Mouse (Mus musculus): ENCODE data around the gene Spag9. TPM values are rescaled to one million over a fixed set of nuclear protein-coding genes. Genes with fewer than 3 reads are reported as not detected.
A peak's percentile ranks its signal among the peaks of the same experiment; 100 is the strongest.
"Not testable (repeated sequence)": the region's sequence is repeated elsewhere in the genome, so short reads cannot be mapped to it uniquely, and the experiment has no call there.

The Spag9 gene
- polyA plus RNA-seq, 1 experiment from 2014 or later, result 89.6 TPM

DNA sequence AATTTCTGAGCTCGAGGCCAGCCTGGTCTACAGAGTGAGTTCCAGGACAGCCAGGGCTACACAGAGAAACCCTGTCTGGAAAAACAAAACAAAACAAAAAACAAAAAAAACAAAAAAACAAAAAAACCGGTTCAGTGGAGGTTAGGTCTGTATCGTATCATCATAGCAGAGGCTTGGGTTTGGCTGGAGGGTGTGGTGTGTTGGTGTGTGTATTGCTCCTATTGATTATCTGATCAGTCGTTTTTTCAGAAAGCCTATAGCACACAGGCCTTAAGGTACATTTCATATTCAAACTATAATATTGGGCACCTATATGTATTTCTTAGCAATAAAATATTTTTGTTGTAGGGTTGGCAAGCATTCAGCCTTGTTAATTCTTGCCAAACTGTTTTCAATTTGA is 36.2 kb downstream of the Spag9 start:
- WGBS, result 89% methylated on average over 4 of the region's 4 CpGs
- no peak for DNase-seq (ENCODE audit: low spot score)

DNA sequence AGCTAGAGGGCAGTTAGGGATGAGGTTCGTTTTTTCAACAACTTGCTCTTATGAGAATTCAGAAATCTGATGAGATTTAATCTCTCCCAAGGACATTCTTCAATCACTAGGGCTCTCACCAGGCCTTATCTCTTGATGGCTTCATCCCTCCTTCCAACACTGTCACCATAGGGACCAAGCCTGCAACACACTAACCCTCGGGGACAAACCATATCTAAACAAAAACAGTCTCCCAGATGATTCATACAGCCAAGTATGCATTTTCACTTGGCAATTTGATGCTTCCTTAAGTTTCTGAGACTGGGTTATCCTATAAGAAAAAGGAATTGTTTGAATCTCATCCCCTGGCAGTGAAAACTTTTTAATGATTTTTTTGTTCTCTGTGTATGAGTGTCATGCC is 37.1 kb downstream of the Spag9 start:
- Histone ChIP-seq H3K27me3 (replicated peaks; ENCODE audit: control insufficient read depth, insufficient read depth, low read length) (no peaks in the 10 kb centered on the region), H3K4me1 (ENCODE audit: control insufficient read depth, insufficient read depth, low read length) (no peaks in the 10 kb centered on the region), H3K4me3 (ENCODE audit: low read depth, low read length) (no peak overlapping the region), H3K9me3 (replicated peaks; ENCODE audit: control insufficient read depth, low read length) (no peaks in the 10 kb centered on the region), H3K9ac (ENCODE audit: low read length) (no peak overlapping the region), H3K36me3 (ENCODE audit: control insufficient read depth, insufficient read depth, low read length) (no peaks in the 10 kb centered on the region), H3K4me2 (ENCODE audit: low read length) (no peak overlapping the region), H3K27ac (ENCODE audit: low read depth, low read length) (no peak overlapping the region)
- DNase-seq (ENCODE audit: low spot score) (no peak), ATAC-seq (no peak)
- WGBS, result 66% methylated on average over 2 of the region's 2 CpGs

More for the DNA sequence above, 36.2 kb downstream of the Spag9 start:
- Histone ChIP-seq H3K36me3 (ENCODE audit: control insufficient read depth, insufficient read depth, low read length) (no peaks in the 10 kb centered on the region), H3K4me2 (ENCODE audit: low read length) (no peak overlapping the region), H3K9ac (ENCODE audit: low read length) (no peak overlapping the region), H3K4me3 (ENCODE audit: low read depth, low read length) (no peak overlapping the region), H3K4me1 (ENCODE audit: control insufficient read depth, insufficient read depth, low read length) (no peaks in the 10 kb centered on the region), H3K9me3 (replicated peaks; ENCODE audit: control insufficient read depth, low read length) (no peaks in the 10 kb centered on the region), H3K27ac (ENCODE audit: low read depth, low read length) (no peak overlapping the region), H3K27me3 (replicated peaks; ENCODE audit: control insufficient read depth, insufficient read depth, low read length) (no peaks in the 10 kb centered on the region)
- ATAC-seq, result no peak

DNA sequence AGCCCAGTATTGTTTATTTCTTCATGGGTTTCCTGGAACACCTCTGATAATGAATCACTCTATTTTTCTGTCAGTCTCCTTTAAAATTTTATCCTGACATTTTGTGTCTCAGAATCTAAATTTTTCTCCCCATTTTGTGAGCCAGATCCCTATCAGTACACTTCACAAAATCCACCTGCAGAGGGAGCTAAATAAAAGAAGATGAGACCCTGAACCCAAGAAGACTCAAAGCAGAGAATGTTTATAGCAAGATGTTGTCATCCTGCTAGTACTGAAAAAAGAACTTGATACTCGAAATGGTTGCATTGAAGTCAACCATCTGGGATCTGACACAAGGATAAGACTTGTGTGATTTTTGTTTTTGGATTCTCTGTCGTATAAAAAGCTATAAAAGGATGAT is 40.1 kb downstream of the Spag9 start:
- DNase-seq (ENCODE audit: low spot score) (peak; percentile 85), ATAC-seq (0 out of 2 replicates have a peak, but pooled peaks have one; percentile 58)
- Histone ChIP-seq H3K9ac (ENCODE audit: low read length) (no peak overlapping the region), H3K27ac (ENCODE audit: low read depth, low read length) (no peak overlapping the region), H3K27me3 (replicated peaks; ENCODE audit: control insufficient read depth, insufficient read depth, low read length) (no peaks in the 10 kb centered on the region), H3K36me3 (ENCODE audit: control insufficient read depth, insufficient read depth, low read length) (no peaks in the 10 kb centered on the region), H3K4me2 (ENCODE audit: low read length) (no peak overlapping the region), H3K9me3 (replicated peaks; ENCODE audit: control insufficient read depth, low read length) (no peaks in the 10 kb centered on the region), H3K4me1 (ENCODE audit: control insufficient read depth, insufficient read depth, low read length) (peaks cover 4% of the 10 kb centered on the region; the same call in 1 of the 2 replicates), H3K4me3 (ENCODE audit: low read depth, low read length) (no peak overlapping the region)
- 30% methylated on average over 2 of the region's 2 CpGs for WGBS

DNA sequence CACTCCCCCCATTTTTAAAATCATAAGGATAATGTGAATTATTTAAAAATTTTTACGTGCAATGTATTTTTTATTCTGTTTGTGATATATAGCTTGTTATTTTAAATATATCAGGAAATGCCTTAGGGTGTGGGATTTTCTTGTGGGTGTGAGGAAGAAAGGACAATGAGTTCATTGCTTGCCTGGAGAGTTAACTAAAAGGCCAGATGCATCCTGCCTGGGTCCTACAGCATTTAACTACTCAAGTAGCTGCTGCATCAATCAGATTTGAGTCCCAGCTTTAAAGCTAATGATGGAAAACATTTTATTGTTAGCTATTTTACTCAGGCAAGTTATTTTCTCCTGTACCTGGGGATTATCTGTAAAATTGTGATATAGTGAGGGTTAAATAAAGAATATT is 45.6 kb downstream of the Spag9 start:
- H3K4me3 ChIP-seq (ENCODE audit: low read depth, low read length), result no peak overlapping the region
- H3K27me3 ChIP-seq (replicated peaks; ENCODE audit: control insufficient read depth, insufficient read depth, low read length), result no peaks in the 10 kb centered on the region
- H3K9me3 ChIP-seq (replicated peaks; ENCODE audit: control insufficient read depth, low read length), result no peaks in the 10 kb centered on the region
- no peak for DNase-seq (ENCODE audit: low spot score)
- H3K27ac ChIP-seq (ENCODE audit: low read depth, low read length), result no peak overlapping the region
- no peak overlapping the region for H3K9ac ChIP-seq (ENCODE audit: low read length)
- no peaks in the 10 kb centered on the region for H3K36me3 ChIP-seq (ENCODE audit: control insufficient read depth, insufficient read depth, low read length)
- ATAC-seq, result no peak
- peaks cover 9% of the 10 kb centered on the region; the same call in 1 of the 2 replicates for H3K4me1 ChIP-seq (ENCODE audit: control insufficient read depth, insufficient read depth, low read length)
- WGBS, result 88% methylated on average over 1 of the region's 1 CpGs
- no peak overlapping the region for H3K4me2 ChIP-seq (ENCODE audit: low read length)

DNA sequence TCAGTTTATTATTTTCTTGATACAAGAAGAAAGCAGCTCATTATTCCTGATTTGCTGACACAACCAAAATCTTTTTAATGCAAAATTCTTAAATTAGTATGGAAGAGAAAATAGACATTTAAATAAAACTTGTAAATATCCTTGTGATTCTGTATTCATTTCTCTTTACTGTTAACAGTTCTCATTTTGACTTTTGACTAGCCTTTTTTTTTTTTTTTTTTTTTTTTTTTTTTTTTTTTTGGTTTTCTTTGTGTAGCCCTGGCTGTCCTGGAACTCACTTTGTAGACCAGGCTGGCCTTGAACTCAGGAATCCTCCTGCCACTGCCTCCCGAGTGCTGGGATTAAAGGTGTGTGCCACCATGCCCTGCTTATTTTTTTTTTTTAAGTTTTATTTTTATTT is 46.4 kb downstream of the Spag9 start:
- not testable (repeated sequence) for ATAC-seq; DNase-seq (ENCODE audit: low spot score); H3K9me3 ChIP-seq (replicated peaks; ENCODE audit: control insufficient read depth, low read length); H3K4me3 ChIP-seq (ENCODE audit: low read depth, low read length); H3K4me2 ChIP-seq (ENCODE audit: low read length); H3K36me3 ChIP-seq (ENCODE audit: control insufficient read depth, insufficient read depth, low read length); H3K27ac ChIP-seq (ENCODE audit: low read depth, low read length); H3K9ac ChIP-seq (ENCODE audit: low read length); H3K27me3 ChIP-seq (replicated peaks; ENCODE audit: control insufficient read depth, insufficient read depth, low read length)
- peaks cover 15% of the 10 kb centered on the region for H3K4me1 ChIP-seq (ENCODE audit: control insufficient read depth, insufficient read depth, low read length)
- WGBS, result 85% methylated on average over 1 of the region's 1 CpGs

DNA sequence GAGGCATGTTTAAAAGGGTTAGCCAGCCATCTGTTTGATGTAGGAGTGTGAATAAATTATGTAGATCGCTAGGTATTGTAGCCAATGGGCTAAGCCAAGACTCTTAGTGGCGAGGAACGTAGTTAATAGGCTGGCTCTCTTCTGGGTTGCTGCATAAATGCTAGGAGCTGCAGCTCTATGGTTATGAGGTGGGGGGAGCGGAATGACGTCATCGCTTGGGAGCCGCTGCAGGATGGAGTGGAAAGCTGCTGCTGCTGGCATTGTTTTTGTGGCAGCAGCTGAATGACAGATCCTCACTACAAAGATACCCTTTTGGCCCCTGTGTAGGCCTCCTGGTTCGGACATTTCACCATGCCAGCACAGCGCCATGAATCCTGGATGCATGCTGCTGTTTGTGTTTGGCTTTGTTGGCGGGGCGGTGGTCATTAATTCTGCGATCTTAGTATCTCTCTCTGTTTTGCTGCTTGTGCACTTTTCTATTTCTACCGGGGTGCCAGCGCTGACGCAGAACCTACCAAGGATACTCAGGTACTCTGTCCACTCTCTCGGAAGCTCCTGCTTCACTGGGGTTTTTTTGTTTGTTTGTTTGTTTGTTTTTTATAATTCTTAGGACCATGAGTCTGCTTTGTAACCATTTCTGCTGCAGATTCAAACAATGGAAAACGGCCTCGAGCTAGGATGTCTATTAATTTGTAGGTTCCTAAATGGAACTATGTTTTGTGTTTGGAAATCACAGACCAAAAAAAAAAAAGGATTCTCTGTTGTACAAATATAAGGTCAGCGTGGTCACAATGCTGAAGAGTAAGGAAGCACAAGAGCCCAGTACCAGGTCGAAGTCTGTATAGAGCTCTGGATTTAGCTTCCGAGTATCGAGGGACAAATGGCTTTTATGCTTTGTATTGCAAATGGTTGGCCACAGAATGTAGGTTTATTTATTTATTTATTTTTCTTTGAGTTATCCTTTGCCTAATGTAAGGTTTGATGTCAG is 48.4 kb downstream of the Spag9 start:
- H3K9ac ChIP-seq (ENCODE audit: low read length), result peak overlapping the region; percentile 90
- peaks cover 22% of the 10 kb centered on the region for H3K4me1 ChIP-seq (ENCODE audit: control insufficient read depth, insufficient read depth, low read length)
- no peaks in the 10 kb centered on the region for H3K9me3 ChIP-seq (replicated peaks; ENCODE audit: control insufficient read depth, low read length)
- H3K27me3 ChIP-seq (replicated peaks; ENCODE audit: control insufficient read depth, insufficient read depth, low read length), result no peaks in the 10 kb centered on the region
- H3K4me2 ChIP-seq (ENCODE audit: low read length), result peak overlapping the region; percentile 68
- ATAC-seq, result peak; percentile 99
- peak; percentile 100 for DNase-seq (ENCODE audit: low spot score)
- peak overlapping the region; percentile 98 for H3K27ac ChIP-seq (ENCODE audit: low read depth, low read length)
- under 1% methylated on average over 22 of the region's 22 CpGs for WGBS
- peak overlapping the region; percentile 47 for H3K4me3 ChIP-seq (ENCODE audit: low read depth, low read length)
- peaks cover 10% of the 10 kb centered on the region for H3K36me3 ChIP-seq (ENCODE audit: control insufficient read depth, insufficient read depth, low read length)

DNA sequence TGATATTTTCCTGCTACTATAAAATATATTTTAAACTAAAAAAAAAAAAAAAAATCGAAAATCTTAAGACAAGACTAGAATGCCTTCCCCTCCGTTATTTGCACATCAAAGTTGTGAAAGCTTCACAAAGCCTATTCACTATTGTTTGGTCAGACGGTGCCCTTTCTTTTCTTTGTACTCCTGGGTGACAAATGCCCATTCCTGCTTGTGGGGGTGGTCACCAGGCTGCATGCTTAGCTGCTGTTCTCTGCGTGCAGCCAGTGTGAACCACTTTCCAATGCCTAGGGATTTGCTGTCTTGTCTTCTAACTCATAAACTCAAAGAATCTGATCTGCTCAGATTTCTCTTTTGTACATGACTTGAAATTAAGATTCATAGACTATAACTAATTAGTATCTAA is 49.1 kb downstream of the Spag9 start:
- Histone ChIP-seq H3K9me3 (replicated peaks; ENCODE audit: control insufficient read depth, low read length) (no peaks in the 10 kb centered on the region), H3K4me3 (ENCODE audit: low read depth, low read length) (peak overlapping the region; percentile 47), H3K9ac (ENCODE audit: low read length) (peak overlapping the region; percentile 90), H3K36me3 (ENCODE audit: control insufficient read depth, insufficient read depth, low read length) (peaks cover 15% of the 10 kb centered on the region), H3K27ac (ENCODE audit: low read depth, low read length) (peak overlapping the region; percentile 98), H3K4me1 (ENCODE audit: control insufficient read depth, insufficient read depth, low read length) (peaks cover 22% of the 10 kb centered on the region), H3K27me3 (replicated peaks; ENCODE audit: control insufficient read depth, insufficient read depth, low read length) (no peaks in the 10 kb centered on the region), H3K4me2 (ENCODE audit: low read length) (peak overlapping the region; percentile 68)
- peak; percentile 88 for DNase-seq (ENCODE audit: low spot score)
- 1% methylated on average over 4 of the region's 4 CpGs for WGBS
- ATAC-seq, result peak; percentile 38

DNA sequence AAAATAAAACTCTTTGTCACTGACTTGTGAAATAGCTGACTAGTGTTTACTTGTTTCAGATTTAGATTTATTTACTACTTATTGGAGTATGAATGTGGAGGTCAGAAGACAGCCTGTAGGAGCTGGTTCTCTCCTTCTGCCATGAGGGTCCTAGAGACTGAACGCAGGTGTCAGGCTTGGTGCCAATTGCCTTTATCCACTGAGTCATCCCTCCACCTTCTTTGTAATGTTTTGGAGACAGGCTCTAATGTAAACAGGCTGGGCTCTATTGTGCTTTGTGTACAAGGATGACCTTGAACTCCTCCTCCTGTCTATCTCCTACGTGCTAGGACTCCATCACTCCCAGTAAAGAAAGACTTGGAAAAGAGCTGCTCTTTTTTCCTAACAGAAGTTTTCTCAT is 51.4 kb downstream of the Spag9 start:
- Histone ChIP-seq H3K9ac (ENCODE audit: low read length) (peak overlapping the region; percentile 40; the same call in 1 of the 2 replicates), H3K9me3 (replicated peaks; ENCODE audit: control insufficient read depth, low read length) (no peaks in the 10 kb centered on the region), H3K4me2 (ENCODE audit: low read length) (peak overlapping the region; percentile 68), H3K27me3 (replicated peaks; ENCODE audit: control insufficient read depth, insufficient read depth, low read length) (no peaks in the 10 kb centered on the region), H3K4me1 (ENCODE audit: control insufficient read depth, insufficient read depth, low read length) (peaks cover 16% of the 10 kb centered on the region; the same call in 1 of the 2 replicates), H3K36me3 (ENCODE audit: control insufficient read depth, insufficient read depth, low read length) (peaks cover 35% of the 10 kb centered on the region), H3K27ac (ENCODE audit: low read depth, low read length) (no peak overlapping the region), H3K4me3 (ENCODE audit: low read depth, low read length) (peak overlapping the region; percentile 47)
- DNase-seq (ENCODE audit: low spot score) (peak; percentile 30), ATAC-seq (no peak)
- 15% methylated on average over 2 of the region's 2 CpGs for WGBS

DNA sequence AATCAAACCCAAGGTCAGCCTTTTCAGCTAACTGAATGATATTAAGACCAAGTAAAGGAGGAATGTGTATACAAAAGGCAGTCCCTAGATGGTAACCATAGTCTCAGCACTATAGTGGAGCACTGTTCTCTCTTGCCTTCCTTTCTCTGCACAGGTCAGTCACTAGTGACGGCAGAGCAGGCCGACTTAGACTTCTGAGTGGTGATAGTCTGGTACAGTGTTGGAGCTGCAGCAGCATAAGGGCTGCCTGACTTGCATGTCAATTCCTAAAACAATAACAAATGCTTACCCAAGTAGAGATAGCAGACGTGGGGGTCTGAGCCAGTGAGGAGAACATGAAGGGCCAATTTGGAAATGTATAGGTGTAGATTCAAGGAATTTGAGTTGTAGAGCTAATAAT is 58.3 kb downstream of the Spag9 start:
- Histone ChIP-seq H3K4me1 (ENCODE audit: control insufficient read depth, insufficient read depth, low read length) (peaks cover 10% of the 10 kb centered on the region), H3K36me3 (ENCODE audit: control insufficient read depth, insufficient read depth, low read length) (peaks cover 75% of the 10 kb centered on the region), H3K4me2 (ENCODE audit: low read length) (no peak overlapping the region), H3K4me3 (ENCODE audit: low read depth, low read length) (no peak overlapping the region), H3K27ac (ENCODE audit: low read depth, low read length) (peak overlapping the region; percentile 48; the same call in 1 of the 2 replicates), H3K27me3 (replicated peaks; ENCODE audit: control insufficient read depth, insufficient read depth, low read length) (no peaks in the 10 kb centered on the region), H3K9ac (ENCODE audit: low read length) (no peak overlapping the region), H3K9me3 (replicated peaks; ENCODE audit: control insufficient read depth, low read length) (no peaks in the 10 kb centered on the region)
- 52% methylated on average over 3 of the region's 3 CpGs for WGBS
- DNase-seq (ENCODE audit: low spot score) (no peak), ATAC-seq (0 out of 2 replicates have a peak, but pooled peaks have one; percentile 54)

Data from forebrain, embryonic 14.5 days (tissue).